Mouse (Mus musculus): ENCODE data around the gene Trem2. TPM values are rescaled to one million over a fixed set of nuclear protein-coding genes. Genes with fewer than 3 reads are reported as not detected.
"Not testable (repeated sequence)": the region's sequence is repeated elsewhere in the genome, so short reads cannot be mapped to it uniquely, and the experiment has no call there.

Gene Trem2
- 10 to 100 TPM; 12.2 to 12.3 TPM for total RNA-seq (2021)
- long read RNA-seq, full-length matches to known transcripts = 10 of 10 reads
- long read RNA-seq, partial matches to known transcripts = 0 of 10 reads
- long read RNA-seq, other reads (novel, unspliced or antisense) = 0 of 10 reads

- DNase-seq (ENCODE audit: low spot score in 2 of 2) = no peak
Observed at GRCm38 (mm10) chr17:48346231-48346630, at the start of gene Trem2. Gene Trem2 (plus strand): TSS chr17:48346401.

- DNase-seq (ENCODE audit: low spot score in 2 of 2) = no peak
Observed at GRCm38 (mm10) chr17:48299203-48299602, 47.0 kb upstream of the Trem2 start, which contains the start of gene Treml2. Gene Treml2 (plus strand): TSS chr17:48299498.

GRCm38 (mm10) chr17:48299756-48300155 is 46.4 kb upstream of the Trem2 start:
- DNase-seq (ENCODE audit: low spot score in 2 of 2) = no peak

GRCm38 (mm10) chr17:48300199-48300598 is 46.0 kb upstream of the Trem2 start:
- DNase-seq (ENCODE audit: low spot score in 2 of 2) = no peak

GRCm38 (mm10) chr17:48300861-48301260 is 45.3 kb upstream of the Trem2 start:
- DNase-seq (ENCODE audit: low spot score in 2 of 2) = no peak

- DNase-seq (ENCODE audit: low spot score in 2 of 2) = no peak
Observed at GRCm38 (mm10) chr17:48301792-48302191, 44.4 kb upstream of the Trem2 start.

- no peak for DNase-seq (ENCODE audit: low spot score in 2 of 2)
Observed at GRCm38 (mm10) chr17:48312124-48312523, 34.1 kb upstream of the Trem2 start.

GRCm38 (mm10) chr17:48315905-48316579 is 30.2 kb upstream of the Trem2 start, which contains the start of gene B430306N03Rik:
Gene B430306N03Rik (plus strand): TSS chr17:48316141.
- not testable (repeated sequence) for DNase-seq (ENCODE audit: low spot score in 2 of 2)

GRCm38 (mm10) chr17:48318686-48319085 is 27.5 kb upstream of the Trem2 start:
- no peak for DNase-seq (ENCODE audit: low spot score in 2 of 2)

- DNase-seq (ENCODE audit: low spot score in 2 of 2) = no peak
Observed at GRCm38 (mm10) chr17:48321279-48321678, 24.9 kb upstream of the Trem2 start.

- DNase-seq (ENCODE audit: low spot score in 2 of 2) = no peak
Observed at GRCm38 (mm10) chr17:48323236-48323635, 23.0 kb upstream of the Trem2 start.

- DNase-seq (ENCODE audit: low spot score in 2 of 2) = no peak
Observed at GRCm38 (mm10) chr17:48324258-48324657, 21.9 kb upstream of the Trem2 start.

GRCm38 (mm10) chr17:48325093-48325492 is 21.1 kb upstream of the Trem2 start:
- DNase-seq (ENCODE audit: low spot score in 2 of 2) = no peak

GRCm38 (mm10) chr17:48325638-48326037 is 20.6 kb upstream of the Trem2 start:
- no peak for DNase-seq (ENCODE audit: low spot score in 2 of 2)

- peak; percentile 64 to 83 for DNase-seq (ENCODE audit: low spot score in 2 of 2)
Observed at GRCm38 (mm10) chr17:48326656-48327055, 19.5 kb upstream of the Trem2 start.

- DNase-seq (ENCODE audit: low spot score in 2 of 2) = no peak
Observed at GRCm38 (mm10) chr17:48332524-48332923, 13.7 kb upstream of the Trem2 start.

GRCm38 (mm10) chr17:48334186-48334585 is 12.0 kb upstream of the Trem2 start:
- no peak for DNase-seq (ENCODE audit: low spot score in 2 of 2)

GRCm38 (mm10) chr17:48336857-48337256 is 9.3 kb upstream of the Trem2 start:
- DNase-seq (ENCODE audit: low spot score in 2 of 2) = peak; percentile 32 to 84

GRCm38 (mm10) chr17:48340267-48340666 is 5.9 kb upstream of the Trem2 start:
- DNase-seq (ENCODE audit: low spot score in 2 of 2) = no peak

GRCm38 (mm10) chr17:48341947-48342346 is 4.3 kb upstream of the Trem2 start:
- DNase-seq (ENCODE audit: low spot score in 2 of 2) = no peak

GRCm38 (mm10) chr17:48343065-48343464 is 3.1 kb upstream of the Trem2 start:
- DNase-seq (ENCODE audit: low spot score in 2 of 2) = no peak

- DNase-seq (ENCODE audit: low spot score in 2 of 2) = no peak
Observed at GRCm38 (mm10) chr17:48345824-48346223, 377 bp upstream of the Trem2 start.

GRCm38 (mm10) chr17:48346834-48347233 is 633 bp downstream of the Trem2 start:
- DNase-seq (ENCODE audit: low spot score in 2 of 2) = no peak

Measured in layer of hippocampus, adult 18-20 months (tissue).